Mouse (Mus musculus): ENCODE measurements around the gene Bcl6b.

Gene Bcl6b

GRCm38 (mm10) chr11:70229260-70230010, at the start of gene Bcl6b:
Gene Bcl6b (minus strand): TSS chr11:70229798.
- in situ Hi-C loops (cut with MboI, MseI): no loop called here

- in situ Hi-C loops (cut with MboI, MseI): no loop called here
Measured at GRCm38 (mm10) chr11:70278961-70279360, 49.4 kb upstream of the Bcl6b start.

- in situ Hi-C loops (cut with MboI, MseI): no loop called here
Measured at GRCm38 (mm10) chr11:70271641-70272040, 42.0 kb upstream of the Bcl6b start.

DNA sequence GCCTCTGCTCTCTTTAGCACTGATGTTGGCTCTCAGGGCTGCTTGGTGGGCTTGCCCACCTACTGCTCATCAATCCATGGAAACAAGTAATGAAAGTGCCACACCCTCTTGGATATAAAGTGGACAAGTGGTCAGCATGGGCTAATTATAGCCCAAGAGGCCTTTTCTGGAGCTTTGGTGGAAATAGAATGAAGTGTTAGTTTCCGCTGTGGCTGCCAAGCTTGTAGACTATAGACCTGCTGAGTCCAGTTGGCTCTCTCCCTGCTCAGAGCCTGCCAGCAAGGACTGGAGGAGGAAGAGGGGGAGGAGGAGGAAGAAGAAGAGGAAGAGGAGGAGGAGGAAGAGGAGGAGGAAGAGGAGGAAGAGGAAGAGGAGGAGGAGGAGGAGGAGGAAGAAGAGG, 36.8 kb upstream of the Bcl6b start:
- in situ Hi-C loops (cut with MboI, MseI): no loop called here

- in situ Hi-C loops (cut with MboI, MseI): no loop called here
Measured at GRCm38 (mm10) chr11:70265819-70266218, 36.2 kb upstream of the Bcl6b start.

GRCm38 (mm10) chr11:70265252-70265651, 35.7 kb upstream of the Bcl6b start:
- in situ Hi-C loops (cut with MboI, MseI): no loop called here

DNA sequence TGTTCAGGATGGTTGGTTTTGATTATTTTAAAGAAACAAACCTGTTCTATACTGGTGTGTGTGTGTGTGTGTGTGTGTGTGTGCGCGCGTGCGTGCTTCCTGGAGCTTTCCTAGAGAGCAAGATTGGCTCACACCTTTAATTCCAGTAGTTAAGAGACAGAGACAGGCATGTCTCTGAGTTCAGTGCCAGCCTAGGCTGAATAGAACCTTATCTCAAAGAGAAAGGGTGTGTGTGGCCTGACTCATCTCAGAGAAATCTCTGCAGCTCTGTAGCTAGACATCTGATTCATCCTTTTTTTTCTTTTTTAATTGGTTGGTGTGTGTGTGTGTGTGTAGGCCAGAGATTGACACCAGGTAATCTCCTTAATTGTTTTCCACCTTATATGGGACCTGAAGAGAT, 29.4 kb upstream of the Bcl6b start:
- in situ Hi-C loops (cut with MboI, MseI): no loop called here

- in situ Hi-C loops (cut with MboI, MseI): no loop called here
Measured at GRCm38 (mm10) chr11:70254931-70255531, 25.4 kb upstream of the Bcl6b start, which contains the start of gene Alox12. Gene Alox12 (minus strand): TSS chr11:70255353.

GRCm38 (mm10) chr11:70254337-70254736, 24.7 kb upstream of the Bcl6b start:
- in situ Hi-C loops (cut with MboI, MseI): no loop called here

DNA sequence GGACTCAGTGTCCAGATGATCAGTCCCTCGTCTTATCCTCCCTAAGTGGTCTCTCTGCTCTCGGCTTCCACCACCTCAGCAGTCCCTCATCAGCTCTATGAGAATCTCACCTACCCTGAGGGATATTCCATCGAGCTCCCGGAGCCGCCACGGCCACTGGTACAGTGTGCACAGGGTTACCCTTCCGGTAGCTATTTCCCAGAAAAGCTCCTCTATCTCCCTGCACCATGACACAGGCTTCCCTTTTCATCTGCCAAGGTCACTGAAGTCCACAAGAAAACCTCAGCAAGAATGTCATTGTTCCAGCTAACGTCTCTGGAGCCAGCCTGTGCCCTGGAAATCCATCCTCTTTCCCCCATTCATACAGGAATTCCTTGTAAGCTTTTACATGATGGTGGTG, 22.3 kb upstream of the Bcl6b start:
- in situ Hi-C loops (cut with MboI, MseI): no loop called here

GRCm38 (mm10) chr11:70250150-70250549, 20.6 kb upstream of the Bcl6b start:
- in situ Hi-C loops (cut with MboI, MseI): no loop called here

- in situ Hi-C loops (cut with MboI, MseI): no loop called here
Measured at GRCm38 (mm10) chr11:70247136-70247845, 17.7 kb upstream of the Bcl6b start.

- in situ Hi-C loops (cut with MboI, MseI): no loop called here
Measured at GRCm38 (mm10) chr11:70242591-70242990, 13.0 kb upstream of the Bcl6b start.

GRCm38 (mm10) chr11:70239541-70240279, 10.1 kb upstream of the Bcl6b start, which contains the start of the genes Gm21988 and Rnasek:
Gene Gm21988 (minus strand): TSS chr11:70239830.
Gene Rnasek (minus strand): TSS chr11:70239842.
- in situ Hi-C loops (cut with MboI, MseI): no loop called here

GRCm38 (mm10) chr11:70238591-70239440, 9.2 kb upstream of the Bcl6b start:
- in situ Hi-C loops (cut with MboI, MseI): no loop called here

DNA sequence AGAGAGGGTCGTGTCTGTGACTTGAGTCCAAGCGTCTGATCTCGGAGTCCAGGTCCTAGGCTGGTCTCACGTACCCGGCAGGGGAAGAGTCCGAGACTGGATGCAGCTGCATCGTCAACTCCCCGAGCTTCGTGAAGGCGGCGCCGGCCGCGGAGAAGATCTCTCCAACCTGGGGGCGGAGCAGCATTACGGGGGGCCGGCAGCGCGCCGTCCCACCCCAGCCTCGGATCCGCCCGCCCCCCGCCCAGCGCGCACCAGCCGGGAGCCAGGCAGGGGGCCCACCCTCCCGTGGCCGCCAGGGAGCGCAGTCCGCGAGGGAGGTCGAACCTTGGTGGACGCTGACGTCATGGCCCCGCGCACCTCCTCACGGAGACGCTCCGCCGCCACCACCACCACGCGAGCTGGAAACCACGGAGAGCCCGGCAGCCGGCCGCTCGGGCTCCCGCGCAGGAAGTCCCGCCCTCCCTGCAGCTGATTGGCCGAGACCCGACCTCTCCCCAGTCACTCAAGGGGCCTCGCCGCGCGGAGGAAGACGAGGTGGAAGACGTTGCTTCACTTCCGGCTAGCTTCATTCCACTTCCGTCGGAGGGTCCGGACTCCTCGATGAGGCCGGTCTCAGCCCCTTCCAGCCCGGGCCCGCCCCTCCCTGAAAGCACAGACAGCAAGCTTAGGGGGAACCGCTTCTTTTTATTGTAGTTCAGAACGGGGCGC, 8.0 kb upstream of the Bcl6b start, which contains the start of gene 0610010K14Rik:
TSS of gene 0610010K14Rik (minus strand) at position 458 of the 711 bp plus-strand sequence.
- in situ Hi-C loops (cut with MboI, MseI): no loop called here

GRCm38 (mm10) chr11:70236717-70237116, 7.1 kb upstream of the Bcl6b start:
- in situ Hi-C loops (cut with MboI, MseI): no loop called here

GRCm38 (mm10) chr11:70235254-70235900, 5.8 kb upstream of the Bcl6b start:
- in situ Hi-C loops (cut with MboI, MseI): no loop called here

GRCm38 (mm10) chr11:70234497-70234896, 4.9 kb upstream of the Bcl6b start:
- in situ Hi-C loops (cut with MboI, MseI): no loop called here

DNA sequence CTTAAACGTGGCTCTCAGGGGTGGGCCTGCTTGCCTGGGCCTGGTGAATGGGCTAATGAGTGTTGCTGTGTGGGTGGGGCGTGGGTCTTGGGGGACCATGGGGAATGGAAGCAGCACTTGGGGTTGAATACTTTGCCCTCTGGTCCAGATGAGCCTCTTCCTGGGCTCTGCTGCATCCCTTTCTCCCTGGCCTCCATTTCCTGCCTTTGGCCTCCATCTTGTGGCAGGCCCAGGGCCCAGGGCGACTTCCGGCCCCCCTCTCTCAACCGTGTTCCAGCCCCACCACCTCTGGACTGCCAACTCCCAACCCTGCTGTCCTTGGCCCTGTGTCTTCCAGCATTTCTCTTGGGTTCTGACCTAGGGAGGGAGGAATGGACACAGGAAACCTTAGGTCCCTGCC, 4.4 kb upstream of the Bcl6b start:
- in situ Hi-C loops (cut with MboI, MseI): no loop called here

Measured in T-helper 2 cell (primary cell).